Mouse (Mus musculus) testis, adult 2 months (tissue): ENCODE data around the gene Rela.

ENCODE experiments used
- CTCF ChIP-seq: fragments of 200-500 bp; IDR thresholded peaks from 2 replicates; pipeline ENCODE4 v1.5.1; 2012; ENCODE audit warnings: low read depth, mild to moderate bottlenecking, inconsistent platforms, low read length, moderate library complexity; ENCODE audit not compliant: control insufficient read depth, insufficient read depth, insufficient replicate concordance
- POLR2A ChIP-seq: fragments of 200-500 bp; IDR thresholded peaks from 2 replicates; pipeline ENCODE4 v1.6.1; 2012; ENCODE audit warnings: low read depth, mild to moderate bottlenecking, inconsistent platforms, low read length, moderate library complexity; ENCODE audit not compliant: control insufficient read depth

DNA sequence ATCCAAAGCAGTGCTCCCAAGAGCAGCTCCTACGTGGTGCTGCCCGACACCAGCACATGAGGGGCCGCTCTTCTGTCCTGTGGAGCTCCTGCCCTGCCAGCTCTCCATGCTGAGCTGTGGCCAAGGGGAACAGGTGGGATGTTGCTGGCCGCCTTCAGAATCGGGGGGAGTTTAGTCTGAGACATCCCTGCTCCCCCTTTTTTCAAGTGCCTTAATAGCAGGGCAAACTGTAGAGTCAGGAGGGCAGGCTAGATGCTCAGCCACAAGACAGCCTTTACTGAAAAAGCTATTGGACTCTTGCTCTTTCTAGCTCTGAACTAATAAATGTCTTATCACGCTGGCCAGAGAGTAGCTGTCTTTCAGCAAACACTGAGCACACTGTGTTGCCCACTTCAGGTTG, 10.5 kb downstream of the Rela start:
- no peak for TF ChIP-seq CTCF
- no peak for TF ChIP-seq POLR2A
